Mouse (Mus musculus) megakaryocyte, embryonic 14.5 days (primary cell): ENCODE measurements around the gene Dus2. TPM values are rescaled to one million over a fixed set of nuclear protein-coding genes. Genes with fewer than 3 reads are reported as not detected.

ENCODE experiments used
- H3K27me3 ChIP-seq: replicated peaks from 2 replicates; pipeline ENCODE3; 2012; ENCODE audit warnings: inconsistent platforms
- H3K36me3 ChIP-seq: replicated peaks from 2 replicates; pipeline ENCODE3; 2012; ENCODE audit warnings: low read length, inconsistent platforms, mixed read lengths
- H3K4me1 ChIP-seq: 2 replicates; pipeline ENCODE4 v1.6.1; 2012; ENCODE audit warnings: inconsistent platforms
- H3K4me3 ChIP-seq: replicated peaks from 2 replicates; pipeline ENCODE3; 2012; ENCODE audit warnings: moderate library complexity, mild to moderate bottlenecking, inconsistent platforms
- H3K9me3 ChIP-seq: 2 replicates; pipeline ENCODE4 v1.6.1; 2012; ENCODE audit warnings: inconsistent platforms
- FLI1 ChIP-seq: IDR thresholded peaks from 2 replicates; pipeline ENCODE4 v1.6.1; 2012; ENCODE audit warnings: low read length, inconsistent platforms, mixed read lengths
- GATA1 ChIP-seq: IDR thresholded peaks from 3 replicates; pipeline ENCODE4 v1.6.1; 2012; ENCODE audit warnings: mixed read lengths, low read length, inconsistent platforms, borderline replicate concordance
- polyA plus RNA-seq: library from polyadenylated mRNA; stranded (reverse); fragments of >175 nt; gene quantifications from 2 replicates; pipeline ENCODE4 v1.2.3, GENCODE M21; 2012; ENCODE audit warnings: low replicate concordance; ENCODE audit not compliant: insufficient read depth

The Dus2 gene
- polyA plus RNA-seq, result 3.6 TPM in 1 of 2 replicates, not detected in the other

DNA sequence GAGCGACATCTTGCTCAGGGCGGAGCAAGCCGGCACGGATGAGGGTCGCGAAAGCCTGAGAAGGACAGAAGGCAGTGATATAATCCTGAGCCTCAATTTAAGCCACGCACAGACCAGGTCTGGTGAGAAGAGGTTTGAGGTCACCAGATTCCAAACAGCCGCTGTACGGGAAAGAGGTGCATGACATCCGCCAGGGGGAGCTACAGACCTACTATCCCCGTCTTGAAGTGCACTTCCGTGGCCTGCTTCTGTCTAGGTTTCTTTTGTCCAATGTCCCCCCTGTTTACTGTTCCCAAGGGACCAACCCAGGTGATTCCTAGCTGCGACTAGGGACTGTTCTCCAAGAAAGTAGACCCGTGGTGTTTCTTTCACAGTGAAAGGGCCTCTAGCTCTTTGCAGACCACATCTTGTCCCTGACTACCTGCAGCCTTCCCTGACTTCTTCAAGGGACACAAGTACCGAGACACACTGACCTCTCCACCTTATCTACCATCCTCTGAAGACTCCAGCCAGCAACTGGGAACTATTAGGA is at the start of gene Dus2:
Dus2 (plus strand) TSS at position 482 of the 532 bp plus-strand sequence.
- TF ChIP-seq GATA1, result no peak
- no peak for TF ChIP-seq FLI1
- Histone ChIP-seq H3K9me3 (no peaks in the 10 kb centered on the region), H3K27me3 (peaks cover 35% of the 10 kb centered on the region), H3K4me3 (peak within 1 kb of the TSS; percentile 86), H3K4me1 (peaks cover 28% of the 10 kb centered on the region), H3K36me3 (no peaks in the 10 kb centered on the region)

DNA sequence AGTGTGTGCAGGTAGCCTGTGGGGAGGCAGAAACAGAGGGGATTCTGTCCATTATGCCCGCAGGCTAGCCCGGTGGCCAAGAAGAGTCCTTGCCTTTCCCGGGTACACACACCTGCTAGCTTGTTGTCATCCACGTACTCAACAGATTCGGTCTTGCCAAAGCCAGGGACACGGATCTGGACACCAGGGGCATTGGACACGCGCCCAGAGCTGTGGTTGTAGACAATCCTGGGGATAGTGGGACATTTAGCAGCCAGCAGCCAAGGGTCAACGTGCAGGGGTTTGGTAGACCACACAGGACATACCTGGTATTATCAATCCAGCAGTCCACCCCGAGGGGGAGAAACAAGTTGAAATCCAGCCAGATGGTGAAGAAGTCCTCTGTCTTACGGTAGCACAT is 49.1 kb upstream of the Dus2 start:
- H3K9me3 ChIP-seq, result no peaks in the 10 kb centered on the region
- H3K27me3 ChIP-seq, result no peaks in the 10 kb centered on the region
- TF ChIP-seq GATA1 (no peak), FLI1 (no peak)
- peaks cover 38% of the 10 kb centered on the region for H3K4me1 ChIP-seq
- peaks cover 49% of the 10 kb centered on the region for H3K36me3 ChIP-seq
- H3K4me3 ChIP-seq, result no peak overlapping the region

DNA sequence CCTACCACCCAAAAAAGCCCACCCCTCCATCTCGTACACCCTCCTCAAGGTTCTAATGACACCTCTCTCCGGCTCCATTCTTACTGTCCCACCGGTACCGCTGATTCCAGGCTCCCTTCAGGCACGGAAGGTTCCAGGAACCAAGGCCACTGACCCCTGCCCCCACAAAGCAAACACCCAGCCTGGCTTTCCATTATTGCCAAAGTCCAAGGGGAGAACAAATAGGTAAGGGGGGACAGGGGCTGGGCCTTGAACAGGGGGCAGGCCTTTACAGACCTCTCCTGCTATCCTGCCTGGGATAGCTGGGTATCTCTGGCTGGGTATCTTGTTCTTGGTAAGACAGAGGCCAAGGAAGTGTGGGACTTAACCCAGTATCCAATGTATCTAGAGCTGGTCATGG is 48.6 kb upstream of the Dus2 start:
- H3K4me3 ChIP-seq, result no peak overlapping the region
- H3K9me3 ChIP-seq, result no peaks in the 10 kb centered on the region
- H3K36me3 ChIP-seq, result peaks cover 54% of the 10 kb centered on the region
- no peak for TF ChIP-seq FLI1
- no peak for TF ChIP-seq GATA1
- H3K27me3 ChIP-seq, result no peaks in the 10 kb centered on the region
- peaks cover 35% of the 10 kb centered on the region for H3K4me1 ChIP-seq

DNA sequence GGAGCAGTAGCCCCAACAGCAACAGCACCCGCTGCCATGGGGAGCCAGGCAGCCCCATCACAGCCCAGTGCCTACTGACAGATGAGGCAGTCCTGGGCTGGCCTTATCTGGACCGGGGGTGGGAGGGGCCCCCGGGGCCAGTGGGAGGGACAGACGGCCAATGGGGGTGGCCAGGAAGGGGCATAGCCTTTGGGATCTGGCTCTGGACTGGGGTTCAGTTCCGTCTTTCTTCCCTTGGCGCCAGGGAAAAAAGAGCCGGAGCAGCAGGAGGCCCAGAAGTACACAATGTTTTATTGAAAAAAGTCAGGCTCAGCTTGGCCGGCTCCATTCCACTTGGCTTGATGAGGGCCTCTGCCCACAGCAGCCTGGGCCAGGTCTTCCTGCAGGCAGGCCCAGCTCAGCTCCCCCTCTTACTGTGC is 47.8 kb upstream of the Dus2 start, which contains the start of gene Lcat:
Lcat (minus strand) TSS at position 62 of the 419 bp plus-strand sequence.
- peaks cover 31% of the 10 kb centered on the region for H3K4me1 ChIP-seq
- TF ChIP-seq GATA1, result no peak
- no peak within 1 kb of the TSS for H3K4me3 ChIP-seq
- H3K36me3 ChIP-seq, result peaks cover 62% of the 10 kb centered on the region
- H3K27me3 ChIP-seq, result no peaks in the 10 kb centered on the region
- no peaks in the 10 kb centered on the region for H3K9me3 ChIP-seq

DNA sequence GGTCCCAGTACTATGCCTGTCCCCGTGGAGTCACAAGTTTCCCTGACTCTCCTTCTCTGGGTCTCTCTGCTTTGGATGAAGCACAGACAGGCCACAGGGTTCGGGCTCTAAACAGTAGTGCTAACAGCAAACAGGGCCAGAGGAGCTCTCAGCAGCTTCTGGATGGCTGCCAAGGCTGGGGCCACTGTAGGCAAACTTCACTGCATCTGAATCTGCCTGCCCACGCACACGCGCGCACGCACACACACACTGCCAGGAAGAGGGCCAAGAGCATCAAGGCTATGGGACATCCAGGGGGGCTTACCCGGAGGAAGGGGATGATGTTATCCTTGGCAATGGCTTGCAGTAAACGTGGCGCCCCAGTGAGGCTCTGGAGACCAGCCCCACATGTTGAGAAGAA is 41.8 kb upstream of the Dus2 start:
- Histone ChIP-seq H3K27me3 (no peaks in the 10 kb centered on the region), H3K4me3 (no peak overlapping the region), H3K36me3 (peaks cover 87% of the 10 kb centered on the region), H3K9me3 (no peaks in the 10 kb centered on the region), H3K4me1 (peaks cover 17% of the 10 kb centered on the region)
- TF ChIP-seq FLI1 (no peak), GATA1 (no peak)

DNA sequence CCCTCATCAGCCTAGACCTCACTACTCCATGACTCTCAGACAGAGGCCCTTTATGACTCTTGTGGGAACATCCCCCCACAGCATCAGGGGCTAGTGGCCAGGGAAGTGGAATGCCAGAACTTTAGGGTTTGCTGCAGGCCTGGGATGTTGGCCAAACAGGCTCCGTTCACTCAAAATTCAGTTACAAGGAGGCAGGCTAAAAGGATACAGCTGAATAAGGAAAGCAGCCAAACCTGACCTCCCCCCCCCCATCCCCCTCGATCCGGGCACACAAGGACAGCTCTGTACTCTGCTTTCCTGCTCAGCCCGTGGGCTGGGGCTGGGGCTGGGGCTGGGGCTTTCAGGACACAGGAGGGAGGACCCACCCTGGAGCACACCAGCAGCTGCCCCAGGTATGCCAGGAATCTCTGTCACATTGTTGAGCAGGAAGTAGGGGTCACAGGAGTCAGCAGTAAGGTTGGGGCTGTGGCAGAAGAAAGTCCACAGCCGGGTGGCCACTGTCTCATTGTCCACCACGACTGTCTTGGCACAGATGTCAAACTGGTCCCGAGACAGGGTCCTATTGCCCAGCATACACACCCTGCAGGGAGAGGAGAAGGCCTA is 40.0 kb upstream of the Dus2 start:
- Histone ChIP-seq H3K4me1 (peaks cover 22% of the 10 kb centered on the region), H3K9me3 (no peaks in the 10 kb centered on the region), H3K27me3 (no peaks in the 10 kb centered on the region), H3K4me3 (no peak overlapping the region), H3K36me3 (peaks cover 82% of the 10 kb centered on the region)
- no peak for TF ChIP-seq FLI1
- no peak for TF ChIP-seq GATA1

DNA sequence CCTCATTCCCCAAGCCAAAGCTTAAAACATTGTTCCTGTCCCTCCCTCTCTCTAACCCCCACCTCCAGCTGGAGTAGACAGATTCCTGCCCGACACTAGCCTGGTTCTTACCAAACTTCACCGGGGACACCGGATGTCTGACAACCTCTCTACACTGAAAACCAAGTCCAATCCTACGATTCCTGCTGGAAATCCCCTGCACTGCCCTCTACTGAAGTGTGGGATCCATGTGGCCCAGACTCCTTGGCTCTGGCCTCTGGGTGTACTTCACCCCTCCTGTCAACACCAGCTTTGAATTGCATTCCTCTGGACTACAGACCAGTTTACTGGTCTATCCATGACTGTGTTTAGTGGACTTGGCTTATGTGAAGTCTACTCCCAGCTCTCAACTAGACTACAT is 34.6 kb upstream of the Dus2 start:
- H3K9me3 ChIP-seq, result no peaks in the 10 kb centered on the region
- peaks cover 31% of the 10 kb centered on the region for H3K4me1 ChIP-seq
- no peak overlapping the region for H3K4me3 ChIP-seq
- peaks cover 19% of the 10 kb centered on the region for H3K27me3 ChIP-seq
- no peak for TF ChIP-seq GATA1
- no peak for TF ChIP-seq FLI1
- peaks cover 54% of the 10 kb centered on the region for H3K36me3 ChIP-seq

DNA sequence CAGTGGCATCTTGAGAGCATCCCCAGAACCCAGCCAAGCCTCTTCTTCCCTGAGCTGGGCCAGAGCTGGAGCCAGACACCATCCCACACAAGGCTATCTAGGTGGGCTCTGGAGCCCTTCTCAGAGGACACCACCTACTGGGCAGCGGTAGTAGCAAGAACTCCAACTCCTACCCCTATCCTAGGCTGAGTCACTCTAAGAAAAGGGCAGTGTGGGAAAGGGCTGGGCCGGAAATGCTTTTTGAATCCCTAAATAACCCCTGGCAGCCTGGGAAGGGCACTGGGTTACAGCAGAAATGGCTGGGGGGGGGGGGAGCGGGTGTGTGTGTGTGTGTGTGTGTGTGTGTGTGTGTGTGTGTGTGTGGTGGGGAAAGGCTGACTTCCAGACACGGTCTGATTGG is 33.3 kb upstream of the Dus2 start:
- TF ChIP-seq FLI1, result no peak
- TF ChIP-seq GATA1, result no peak
- no peak overlapping the region for H3K4me3 ChIP-seq
- peaks cover 24% of the 10 kb centered on the region for H3K27me3 ChIP-seq
- peaks cover 39% of the 10 kb centered on the region for H3K4me1 ChIP-seq
- no peaks in the 10 kb centered on the region for H3K9me3 ChIP-seq
- peaks cover 46% of the 10 kb centered on the region for H3K36me3 ChIP-seq

DNA sequence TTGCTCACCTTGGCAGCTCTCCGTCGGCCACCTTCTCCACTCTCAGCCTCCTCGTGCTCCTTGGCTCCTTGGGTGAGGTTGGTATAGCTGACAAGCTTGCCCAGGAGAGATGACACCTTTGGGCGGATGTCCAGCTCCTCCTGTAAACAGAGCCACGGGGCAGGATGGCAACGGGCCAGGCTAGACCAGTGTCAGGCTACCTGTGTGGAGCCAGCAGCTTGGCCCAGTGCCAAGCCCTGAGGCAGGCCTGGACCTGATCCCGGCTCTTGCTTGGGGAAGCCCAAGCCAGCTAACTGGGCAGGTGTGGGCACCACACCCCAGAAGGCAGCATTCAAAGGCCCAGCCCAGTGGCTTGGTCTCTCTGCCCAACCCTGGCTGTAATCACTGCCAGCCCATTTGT is 31.8 kb upstream of the Dus2 start:
- peaks cover 36% of the 10 kb centered on the region for H3K36me3 ChIP-seq
- no peaks in the 10 kb centered on the region for H3K9me3 ChIP-seq
- no peak for TF ChIP-seq FLI1
- no peak for TF ChIP-seq GATA1
- H3K27me3 ChIP-seq, result peaks cover 37% of the 10 kb centered on the region
- H3K4me3 ChIP-seq, result no peak overlapping the region
- peaks cover 50% of the 10 kb centered on the region for H3K4me1 ChIP-seq

DNA sequence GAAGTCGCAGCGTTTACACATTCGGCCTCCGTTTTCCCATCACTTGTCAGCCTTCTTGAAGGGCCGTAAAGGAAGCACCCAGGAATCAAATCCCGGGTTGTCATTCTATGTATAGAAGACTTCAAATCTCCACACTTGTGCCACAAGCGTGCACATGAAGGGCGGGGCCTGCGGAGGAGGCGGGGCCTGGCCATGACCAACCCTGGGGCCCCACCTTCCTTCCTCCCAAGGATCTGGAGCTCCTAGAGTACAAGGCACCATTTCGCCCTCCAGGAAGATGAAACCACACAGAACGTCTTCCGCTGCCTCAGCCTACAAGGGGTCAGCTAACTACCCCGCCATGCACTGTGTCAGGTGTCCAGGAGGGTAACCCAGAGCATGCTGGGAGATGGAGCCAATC is 30.0 kb upstream of the Dus2 start:
- H3K4me1 ChIP-seq, result peaks cover 63% of the 10 kb centered on the region
- peaks cover 51% of the 10 kb centered on the region for H3K27me3 ChIP-seq
- H3K9me3 ChIP-seq, result no peaks in the 10 kb centered on the region
- peaks cover 24% of the 10 kb centered on the region for H3K36me3 ChIP-seq
- peak overlapping the region; percentile 70 for H3K4me3 ChIP-seq
- TF ChIP-seq GATA1, result no peak
- TF ChIP-seq FLI1, result no peak
